Mouse (Mus musculus) liver, embryonic 14.5 days (tissue): ENCODE results near the gene Izumo1r. TPM values are rescaled to one million over a fixed set of nuclear protein-coding genes. Genes with fewer than 3 reads are reported as not detected.

Experiments
- ATAC-seq: fragments of 200-750 bp; cut with Nextera tagmentation; 2 replicates; pipeline ENCODE4 v1.8.0; 2017; ENCODE audit warnings: moderate number of reproducible peaks, mild to moderate bottlenecking, moderate library complexity; ENCODE audit not compliant: insufficient read depth
- DNase-seq, 3 experiments: peaks; one replicate each; pipeline ENCODE4 v3.0.0-alpha.2; 2012 to 2013; ENCODE audit warnings: low read depth in 3 of 3, low spot score in 3 of 3
- H3K27ac ChIP-seq: fragments of 300-500 bp; sonication (generic); 2 replicates; pipeline ENCODE4 v1.5.1; 2014; ENCODE audit warnings: moderate library complexity, mild to moderate bottlenecking, control low read depth, inconsistent platforms
- H3K27me3 ChIP-seq: fragments of 300-500 bp; sonication (generic); 2 replicates; pipeline ENCODE4 v1.6.1; 2014; ENCODE audit warnings: mild to moderate bottlenecking, low read length, moderate library complexity; ENCODE audit not compliant: control insufficient read depth, insufficient read depth
- H3K36me3 ChIP-seq: fragments of 300-500 bp; sonication (generic); replicated peaks from 2 replicates; pipeline ENCODE4 v1.6.1; 2014; ENCODE audit warnings: low read depth; ENCODE audit not compliant: control insufficient read depth, insufficient read depth
- H3K4me1 ChIP-seq, 2 experiments: fragments of 200-500 bp in 1 of 2; fragments of 300-500 bp in 1 of 2; sonication (generic) in 1 of 2; replicated peaks; 2 replicates each; pipeline ENCODE4 v1.6.1; 2012 to 2014; ENCODE audit warnings: antibody characterized with exemption in 1 of 2, inconsistent platforms in 1 of 2, low read length in 1 of 2; ENCODE audit not compliant: control insufficient read depth in 2 of 2, insufficient read depth in 2 of 2
- H3K4me2 ChIP-seq: fragments of 300-500 bp; sonication (generic); 2 replicates; pipeline ENCODE4 v1.6.1; 2014; ENCODE audit warnings: low read depth, mild to moderate bottlenecking, control low read depth, moderate library complexity
- H3K4me3 ChIP-seq, 2 experiments: fragments of 200-500 bp in 1 of 2; fragments of 300-500 bp in 1 of 2; sonication (generic) in 1 of 2; 2 replicates each; pipeline ENCODE4 v1.5.1; 2012 to 2014; ENCODE audit warnings: low read depth in 2 of 2, low read length in 2 of 2, mild to moderate bottlenecking in 2 of 2, control low read depth in 1 of 2, inconsistent platforms in 1 of 2, moderate library complexity in 1 of 2; ENCODE audit not compliant: insufficient read depth in 1 of 2
- H3K9ac ChIP-seq: fragments of 300-500 bp; sonication (generic); replicated peaks from 2 replicates; pipeline ENCODE4 v1.6.1; 2014; ENCODE audit warnings: mild to moderate bottlenecking, control low read depth, moderate library complexity
- H3K9me3 ChIP-seq: fragments of 300-500 bp; sonication (generic); 2 replicates; pipeline ENCODE4 v1.6.1; 2016; ENCODE audit warnings: low read length, mixed read lengths; ENCODE audit not compliant: control insufficient read depth
- CTCF ChIP-seq: IDR thresholded peaks from 2 replicates; pipeline ENCODE4 v1.5.1; 2016; ENCODE audit warnings: antibody characterized with exemption, low read depth, control low read depth
- EP300 ChIP-seq: IDR thresholded peaks from 2 replicates; pipeline ENCODE4 v1.6.1; 2016; ENCODE audit warnings: antibody characterized with exemption, low read depth
- WGBS: fragments of 180-500 bp; shearing (Covaris S2); extraction: QIAGEN DNeasy Blood & Tissue Kit; methylation state at CpG from one replicate; pipeline ENCODE4 v1.1.7; 2014; ENCODE audit not compliant: insufficient replicate concordance; 5-methylcytosine and 5-hydroxymethylcytosine counted together
- polyA plus RNA-seq, 2 experiments: library from polyadenylated mRNA; depleted of rRNA in 1 of 2; stranded (reverse) in 1 of 2; unstranded in 1 of 2; fragments of >200 nt; fragmentation: Nextera tagmentation in 1 of 2; extraction: Ambion mirVana in 1 of 2; gene quantifications; 2 replicates each; pipeline versions ENCODE4 v1.2.1 to v1.2.3; 2012 to 2014

Izumo1r gene
- polyA plus RNA-seq, 2 experiments: not detected

- Histone ChIP-seq H3K9me3 (no peaks in the 10 kb centered on the region), H3K4me2 (no peak overlapping the region), H3K27me3 (no peaks in the 10 kb centered on the region), H3K27ac (no peak overlapping the region), H3K4me1 (no peaks in the 10 kb centered on the region; a peak in 1 of 4 replicates), H3K4me3 (no peak overlapping the region), H3K36me3 (no peaks in the 10 kb centered on the region), H3K9ac (no peak overlapping the region)
- TF ChIP-seq EP300 (no peak), CTCF (no peak)
- ATAC-seq: no peak
- DNase-seq: no peak
- WGBS: 48% methylated on average over 7 of the region's 7 CpGs
These were observed 4.2 kb upstream of the Izumo1r start for GRCm38 (mm10) chr9:14907816-14908415.

- Histone ChIP-seq H3K9ac (no peak overlapping the region), H3K27me3 (no peaks in the 10 kb centered on the region), H3K4me1 (no peaks in the 10 kb centered on the region; a peak in 1 of 4 replicates), H3K9me3 (no peaks in the 10 kb centered on the region), H3K27ac (no peak overlapping the region), H3K4me2 (no peak overlapping the region), H3K36me3 (no peaks in the 10 kb centered on the region), H3K4me3 (no peak overlapping the region)
- no peak for TF ChIP-seq EP300
- TF ChIP-seq CTCF: no peak
- ATAC-seq (no peak), DNase-seq (no peak)
- 60% methylated on average over 3 of the region's 3 CpGs for WGBS
These were observed 2.2 kb upstream of the Izumo1r start for GRCm38 (mm10) chr9:14905956-14906355.

- DNase-seq (no peak), ATAC-seq (no peak)
- 28% methylated on average over 9 of the region's 9 CpGs for WGBS
- Histone ChIP-seq H3K4me2 (no peak overlapping the region), H3K4me3 (no peak overlapping the region), H3K27me3 (no peaks in the 10 kb centered on the region), H3K27ac (no peak overlapping the region), H3K9ac (no peak overlapping the region), H3K9me3 (no peaks in the 10 kb centered on the region), H3K4me1 (no peaks in the 10 kb centered on the region; a peak in 1 of 4 replicates), H3K36me3 (no peaks in the 10 kb centered on the region)
- no peak for TF ChIP-seq CTCF
- no peak for TF ChIP-seq EP300
These were observed 1.2 kb upstream of the Izumo1r start for GRCm38 (mm10) chr9:14904741-14905475.

GRCm38 (mm10) chr9:14903006-14903405 is 743 bp downstream of the Izumo1r start:
- Histone ChIP-seq H3K9me3 (no peaks in the 10 kb centered on the region), H3K27ac (no peak overlapping the region), H3K4me1 (no peaks in the 10 kb centered on the region; a peak in 1 of 4 replicates), H3K27me3 (no peaks in the 10 kb centered on the region), H3K4me2 (no peak overlapping the region), H3K9ac (no peak overlapping the region), H3K4me3 (no peak overlapping the region), H3K36me3 (no peaks in the 10 kb centered on the region)
- WGBS: 63% methylated on average over 3 of the region's 3 CpGs
- no peak for ATAC-seq
- no peak for TF ChIP-seq CTCF
- TF ChIP-seq EP300: no peak
- DNase-seq: no peak

GRCm38 (mm10) chr9:14902416-14902815 is 1.3 kb downstream of the Izumo1r start:
- Histone ChIP-seq H3K36me3 (no peaks in the 10 kb centered on the region), H3K4me2 (no peak overlapping the region), H3K27ac (no peak overlapping the region), H3K9me3 (no peaks in the 10 kb centered on the region), H3K4me1 (no peaks in the 10 kb centered on the region; a peak in 1 of 4 replicates), H3K4me3 (no peak overlapping the region), H3K27me3 (no peaks in the 10 kb centered on the region), H3K9ac (no peak overlapping the region)
- DNase-seq: no peak
- ATAC-seq: no peak
- 94% methylated on average over 2 of the region's 2 CpGs for WGBS
- TF ChIP-seq CTCF (no peak), EP300 (no peak)
